Mouse (Mus musculus) CH12.LX (cell line): Measurements from ENCODE around the gene Chac2.

Experiments
- CTCF ChIP-seq, 2 experiments: IDR thresholded peaks in 1 of 2; conservative IDR thresholded peaks in 1 of 2; 2 replicates each; pipeline ENCODE4 v1.5.1; 2011 to 2012; ENCODE audit warnings: low read depth in 2 of 2, low read length in 2 of 2, improper control_type of control experiment in 1 of 2, inconsistent platforms in 1 of 2, mild to moderate bottlenecking in 1 of 2, moderate library complexity in 1 of 2
- EP300 ChIP-seq: IDR thresholded peaks from 2 replicates; pipeline ENCODE4 v1.6.1; 2011; ENCODE audit warnings: low read length, improper control_type of control experiment
- MAX ChIP-seq: IDR thresholded peaks from 2 replicates; pipeline ENCODE4 v1.6.1; 2011; ENCODE audit warnings: low read length, improper control_type of control experiment
- MAZ ChIP-seq: IDR thresholded peaks from 2 replicates; pipeline ENCODE4 v1.6.1; 2012; ENCODE audit warnings: low read depth, mild to moderate bottlenecking, inconsistent platforms, low read length, improper control_type of control experiment, moderate library complexity
- MXI1 ChIP-seq: IDR thresholded peaks from 2 replicates; pipeline ENCODE4 v1.6.1; 2011; ENCODE audit warnings: mild to moderate bottlenecking, low read depth, low read length, improper control_type of control experiment
- NRF1 ChIP-seq: IDR thresholded peaks from 2 replicates; pipeline ENCODE4 v1.6.1; 2014; ENCODE audit warnings: low read depth, mild to moderate bottlenecking, inconsistent platforms, low read length, improper control_type of control experiment, moderate library complexity
- POLR2A ChIP-seq: IDR thresholded peaks from 2 replicates; pipeline ENCODE4 v1.6.1; 2011; ENCODE audit warnings: low read depth, mild to moderate bottlenecking, improper control_type of control experiment, low read length
- POLR2AphosphoS2 ChIP-seq: IDR thresholded peaks from 2 replicates; pipeline ENCODE4 v1.6.1; 2011; ENCODE audit warnings: low read depth, low read length, improper control_type of control experiment
- TCF12 ChIP-seq: IDR thresholded peaks from 2 replicates; pipeline ENCODE4 v1.6.1; 2014; ENCODE audit warnings: low read depth, mild to moderate bottlenecking, inconsistent platforms, low read length, improper control_type of control experiment
- USF1 ChIP-seq: IDR thresholded peaks from 2 replicates; pipeline ENCODE4 v1.6.1; 2014; ENCODE audit warnings: low read depth, mild to moderate bottlenecking, inconsistent platforms, low read length, improper control_type of control experiment
- ZC3H11A ChIP-seq: IDR thresholded peaks from 2 replicates; pipeline ENCODE4 v1.6.1; 2012; ENCODE audit warnings: low read depth, mild to moderate bottlenecking, inconsistent platforms, low read length, improper control_type of control experiment

GRCm38 (mm10) chr11:30928498-30928897, 57.7 kb downstream of the Chac2 start:
- TF ChIP-seq POLR2A (no peak), EP300 (no peak), NRF1 (no peak), ZC3H11A (no peak), MXI1 (no peak), USF1 (no peak), MAX (no peak), POLR2AphosphoS2 (no peak), TCF12 (no peak), MAZ (no peak), CTCF (conservative IDR thresholded peaks at IDR 0.05 in 1 of 2, IDR thresholded peaks at IDR 0.05 in 1 of 2; ENCODE audit: low read depth in 2 of 2, low read length in 2 of 2) (no peak)
